Mouse (Mus musculus): ENCODE results near the gene Snhg11.

DNA sequence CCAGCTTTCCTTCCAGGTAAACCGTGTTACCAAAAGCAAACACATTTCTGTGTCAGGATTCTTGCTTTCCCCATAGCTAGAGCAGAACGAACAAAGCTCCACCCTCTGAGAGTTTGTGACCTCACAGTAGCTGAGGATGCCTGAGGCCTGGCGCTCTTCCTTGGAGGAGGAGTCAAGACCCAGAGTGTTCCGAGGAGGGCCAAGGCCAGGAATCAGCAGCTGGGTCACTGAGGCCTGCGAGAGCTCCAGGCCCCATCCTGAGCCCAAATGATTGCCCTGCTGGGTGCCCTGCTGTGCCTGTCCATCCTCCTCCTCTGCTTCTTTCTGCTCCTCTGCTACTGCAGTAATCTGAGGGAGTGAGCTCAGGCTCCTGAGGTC, 5.3 kb upstream of the Snhg11 start:
- TF ChIP-seq POLR2A (IDR thresholded peaks at IDR 0.05; ENCODE audit: insufficient read depth, low read length): no peak
- TF ChIP-seq CTCF (IDR thresholded peaks at IDR 0.05; ENCODE audit: low read depth, low read length): no peak
